Mouse (Mus musculus) megakaryocyte-erythroid progenitor cell, adult 5-6 weeks (primary cell): Measurements from ENCODE around the gene Dkk2. TPM values are rescaled to one million over a fixed set of nuclear protein-coding genes. Genes with fewer than 3 reads are reported as not detected.
"Not testable (repeated sequence)": the region's sequence is repeated elsewhere in the genome, so short reads cannot be mapped to it uniquely, and the experiment has no call there.

Experiments
- ATAC-seq: replicated peaks from 2 replicates; pipeline ENCODE4 v1.8.0; 2016; ENCODE audit warnings: mild to moderate bottlenecking, inconsistent platforms; ENCODE audit not compliant: severe bottlenecking, poor library complexity, low FRiP score, low TSS enrichment
- total RNA-seq, 2 experiments: library from RNA; stranded (forward) in 1 of 2; stranded (reverse) in 1 of 2; fragments of 200-1000, 215-1000 nt in 1 of 2; fragments of >200 nt in 1 of 2; fragmentation: Nextera tagmentation in 1 of 2; gene quantifications; 2 replicates each; pipeline ENCODE4 v1.2.3; 2014 to 2017

Dkk2 gene
- not detected in 2 replicates for total RNA-seq (2014; fragmentation: Nextera tagmentation)
- not detected in 2 replicates for total RNA-seq (2017)

- no peak for ATAC-seq
Observed at GRCm38 (mm10) chr3:132085112-132085822, at the start of gene Dkk2. TSS of gene Dkk2 (plus strand) at chr3:132085292.

- ATAC-seq = no peak
Observed at GRCm38 (mm10) chr3:132036704-132037103, 48.4 kb upstream of the Dkk2 start.

GRCm38 (mm10) chr3:132037670-132038069 lies 47.4 kb upstream of the Dkk2 start:
- ATAC-seq = no peak; the same call in 1 of the 2 replicates

GRCm38 (mm10) chr3:132040066-132040465 lies 45.0 kb upstream of the Dkk2 start:
- no peak for ATAC-seq

- ATAC-seq = no peak
Observed at GRCm38 (mm10) chr3:132050884-132051457, 34.1 kb upstream of the Dkk2 start.

- not testable (repeated sequence) for ATAC-seq
Observed at GRCm38 (mm10) chr3:132062816-132063215, 22.3 kb upstream of the Dkk2 start.

GRCm38 (mm10) chr3:132063374-132063773 lies 21.7 kb upstream of the Dkk2 start:
- ATAC-seq = no peak

GRCm38 (mm10) chr3:132063966-132064365 lies 21.1 kb upstream of the Dkk2 start:
- ATAC-seq = no peak

- ATAC-seq = no peak
Observed at GRCm38 (mm10) chr3:132064920-132065319, 20.2 kb upstream of the Dkk2 start.

- ATAC-seq = 0 out of 2 replicates have a peak, but pooled peaks have one; percentile 47
Observed at GRCm38 (mm10) chr3:132070949-132071348, 14.1 kb upstream of the Dkk2 start.

GRCm38 (mm10) chr3:132084018-132084417 lies 1.1 kb upstream of the Dkk2 start:
- ATAC-seq = no peak

- no peak for ATAC-seq
Observed at GRCm38 (mm10) chr3:132084680-132085079, 412 bp upstream of the Dkk2 start.

GRCm38 (mm10) chr3:132085823-132086350 lies 795 bp downstream of the Dkk2 start:
- ATAC-seq = no peak

- ATAC-seq = no peak
Observed at GRCm38 (mm10) chr3:132086461-132086860, 1.4 kb downstream of the Dkk2 start.

- ATAC-seq = no peak
Observed at GRCm38 (mm10) chr3:132087011-132087486, 2.0 kb downstream of the Dkk2 start.

- no peak for ATAC-seq
Observed at GRCm38 (mm10) chr3:132092983-132093382, 7.9 kb downstream of the Dkk2 start.

GRCm38 (mm10) chr3:132096296-132096695 lies 11.2 kb downstream of the Dkk2 start:
- no peak for ATAC-seq

GRCm38 (mm10) chr3:132100746-132101145 lies 15.7 kb downstream of the Dkk2 start:
- no peak for ATAC-seq

GRCm38 (mm10) chr3:132103020-132103419 lies 17.9 kb downstream of the Dkk2 start:
- no peak for ATAC-seq

- ATAC-seq = no peak
Observed at GRCm38 (mm10) chr3:132103454-132103853, 18.4 kb downstream of the Dkk2 start.
